In genomic region chr17:56092312-56092711, GRCm38 (mm10) we compare ENCODE assay signal across 19 mouse cellular contexts. TPM values are rescaled to one million over a fixed set of nuclear protein-coding genes. Genes with fewer than 3 reads are reported as not detected.
DNase-seq lines count a peak whose midpoint lies in the region; ATAC-seq and TF ChIP-seq lines count a peak whose summit lies in the region.
"Had no signal": no experiment of that assay in that cellular context is flagged by ENCODE, and none has a peak within 500 bp of the region (broad histone marks: within the 10 kb centered on the region; RNA-seq: fewer than 3 reads in every experiment).

No protein-coding gene starts in this region.

- no peak overlapping the region for H3K4me2 ChIP-seq in stomach, embryonic 15.5 days
- H3K4me2 ChIP-seq: heart, embryonic 15.5 days; hindbrain, embryonic 14.5 days had no signal

- H3K27me3 ChIP-seq in MEL (ENCODE audit: control insufficient read depth in 1 of 2, insufficient read depth in 2 of 2, low read length in 2 of 2) = no peaks in the 10 kb centered on the region
- no peaks in the 10 kb centered on the region for H3K27me3 ChIP-seq in stomach, embryonic 15.5 days (replicated peaks)
- no peaks in the 10 kb centered on the region for H3K27me3 ChIP-seq in forebrain, embryonic 10.5 days (ENCODE audit: poor library complexity, severe bottlenecking)
- H3K27me3 ChIP-seq: heart, embryonic 15.5 days had no signal

- no peaks in the 10 kb centered on the region for H3K79me2 ChIP-seq in MEL (ENCODE audit: control insufficient read depth, insufficient read depth, low read length, poor library complexity)

- no peaks in the 10 kb centered on the region for H3K9me3 ChIP-seq in MEL (replicated peaks; ENCODE audit: insufficient read depth, low read length)
- H3K9me3 ChIP-seq in stomach, embryonic 15.5 days = no peaks in the 10 kb centered on the region
- no peaks in the 10 kb centered on the region for H3K9me3 ChIP-seq in forebrain, embryonic 10.5 days
- H3K9me3 ChIP-seq: G1E; heart, embryonic 10.5 days; heart, embryonic 15.5 days; hindbrain, embryonic 10.5 days had no signal

- H3K9ac ChIP-seq in MEL (ENCODE audit: control insufficient read depth, low read depth, low read length, poor library complexity, severe bottlenecking) = no peak overlapping the region
- no peak overlapping the region for H3K9ac ChIP-seq in stomach, embryonic 15.5 days
- H3K9ac ChIP-seq: heart, embryonic 15.5 days; hindbrain, embryonic 14.5 days had no signal

- TF ChIP-seq RAD21 in MEL (IDR thresholded peaks at IDR 0.05; ENCODE audit: low read depth, low read length) = no peak

- no peak for TF ChIP-seq EP300 in MEL (IDR thresholded peaks at IDR 0.05; ENCODE audit: low read depth in 1 of 2, low read length in 2 of 2)

- peaks cover 0 to 3% of the 10 kb centered on the region in 2 experiments; a peak in 2 of 4 replicates for H3K36me3 ChIP-seq in MEL (ENCODE audit: control insufficient read depth in 1 of 2, insufficient read depth in 2 of 2, low read length in 2 of 2)
- H3K36me3 ChIP-seq in stomach, embryonic 15.5 days = peaks cover 17% of the 10 kb centered on the region
- peaks cover 83% of the 10 kb centered on the region for H3K36me3 ChIP-seq in forebrain, embryonic 10.5 days (replicated peaks)

- 74% methylated on average over 1 of the region's 1 CpGs for WGBS in stomach, embryonic 15.5 days
- WGBS in forebrain, embryonic 10.5 days = 76% methylated on average over 1 of the region's 1 CpGs

- no peak for DNase-seq in layer of hippocampus, adult 2 months (ENCODE audit: low spot score in 2 of 2)
- DNase-seq in layer of hippocampus, adult 18-20 months (ENCODE audit: low spot score in 2 of 2) = no peak
- DNase-seq in MEL (ENCODE audit: low read depth, low spot score) = no peak
- DNase-seq in forebrain, embryonic 10.5 days (ENCODE audit: extremely low spot score, low spot score) = no peak
- DNase-seq in gastrocnemius, adult 18-20 months (ENCODE audit: low spot score) = no peak
- DNase-seq: adrenal gland, postnatal 10 days; cerebellum, adult 11 months; cerebellum, adult 8-10 months; cerebellum, postnatal 25 days; gastrocnemius, postnatal 10 days; heart, adult 18-20 months; heart, postnatal 14 days had no signal

- 0 out of 2 replicates have a peak overlapping the region, but pooled peaks have one; percentile 15 for H3K27ac ChIP-seq in layer of hippocampus, adult 2 months
- H3K27ac ChIP-seq in MEL (ENCODE audit: control insufficient read depth, low read depth, low read length) = no peak overlapping the region
- H3K27ac ChIP-seq in stomach, embryonic 15.5 days = peak overlapping the region; percentile 31; the same call in 1 of the 2 replicates
- H3K27ac ChIP-seq in forebrain, embryonic 10.5 days = no peak overlapping the region
- H3K27ac ChIP-seq: heart, embryonic 10.5 days; heart, embryonic 15.5 days; hindbrain, embryonic 10.5 days; hindbrain, embryonic 14.5 days had no signal

- TF ChIP-seq CTCF in layer of hippocampus, adult 2 months (conservative IDR thresholded peaks at IDR 0.05) = no peak
- TF ChIP-seq CTCF in MEL (IDR thresholded peaks at IDR 0.05 in 2 of 3, conservative IDR thresholded peaks at IDR 0.05 in 1 of 3; ENCODE audit: control insufficient read depth in 1 of 3, insufficient read depth in 1 of 3, low read depth in 2 of 3, low read length in 3 of 3, poor library complexity in 1 of 3, severe bottlenecking in 1 of 3) = no peak

- no peak for TF ChIP-seq POLR2A in MEL (IDR thresholded peaks at IDR 0.05; ENCODE audit: control insufficient read depth in 1 of 2, insufficient read depth in 1 of 2, low read depth in 1 of 2, low read length in 2 of 2, poor library complexity in 1 of 2)

- no peak overlapping the region for H3K4me3 ChIP-seq in layer of hippocampus, adult 2 months
- H3K4me3 ChIP-seq in MEL (ENCODE audit: control insufficient read depth in 1 of 2, insufficient read depth in 1 of 2, low read depth in 2 of 2, low read length in 2 of 2) = no peak overlapping the region
- H3K4me3 ChIP-seq in stomach, embryonic 15.5 days (replicated peaks) = no peak overlapping the region
- H3K4me3 ChIP-seq in forebrain, embryonic 10.5 days = no peak overlapping the region; the same call in 1 of the 2 replicates
- H3K4me3 ChIP-seq: heart, embryonic 10.5 days; heart, embryonic 15.5 days; hindbrain, embryonic 10.5 days had no signal

- H3K4me1 ChIP-seq in MEL (ENCODE audit: control insufficient read depth in 1 of 2, insufficient read depth in 2 of 2, low read length in 2 of 2) = no peaks in the 10 kb centered on the region
- H3K4me1 ChIP-seq in stomach, embryonic 15.5 days = no peaks in the 10 kb centered on the region
- no peaks in the 10 kb centered on the region for H3K4me1 ChIP-seq in forebrain, embryonic 10.5 days
- H3K4me1 ChIP-seq: heart, embryonic 10.5 days; heart, embryonic 15.5 days; hindbrain, embryonic 10.5 days had no signal

- ATAC-seq in stomach, embryonic 15.5 days (ENCODE audit: insufficient read depth, low FRiP score, low read depth) = no peak
- ATAC-seq: forebrain, embryonic 14.5 days had no signal

TF ChIP-seq in MEL, 35 proteins besides CTCF, POLR2A, EP300 and RAD21:
- TF ChIP-seq NELFE (IDR thresholded peaks at IDR 0.05; ENCODE audit: low read depth, low read length) = no peak
- TF ChIP-seq POLR2AphosphoS5 (IDR thresholded peaks at IDR 0.05; ENCODE audit: borderline replicate concordance, low read depth, low read length) = no peak
- no peak for TF ChIP-seq TBP (IDR thresholded peaks at IDR 0.05; ENCODE audit: low read depth, low read length)
- peak; percentile 96 for TF ChIP-seq ZNF384 (IDR thresholded peaks at IDR 0.05; ENCODE audit: low read depth, low read length)
- TF ChIP-seq RCOR1 (IDR thresholded peaks at IDR 0.05; ENCODE audit: low read depth, low read length) = no peak
- TF ChIP-seq E2F4 (IDR thresholded peaks at IDR 0.05; ENCODE audit: borderline replicate concordance, low read depth, low read length) = no peak
- no peak for TF ChIP-seq ZC3H11A (IDR thresholded peaks at IDR 0.05; ENCODE audit: low read depth, low read length)

RNA-seq across cellular contexts. Expression of gene Hdgfl2, which starts 12.9 kb away (rescaled TPM):
- total RNA-seq in layer of hippocampus, adult 2 months (2021) = 100 to 1,000 TPM; 122 to 135 TPM
- 100 to 1,000 TPM; 105 to 107 TPM for total RNA-seq in layer of hippocampus, adult 18-20 months (2021)
- total RNA-seq in MEL (2012; rRNA removed) = 64.2 and 71.9 TPM in 2 replicates
- 100 to 1,000 TPM in 1 of 2 experiments, not detected in 1; 132 TPM for polyA plus RNA-seq in MEL (2012; ENCODE audit: insufficient read depth in 1 of 2, insufficient read length in 2 of 2, low read depth in 1 of 2, low replicate concordance in 2 of 2, missing spikeins in 1 of 2)
- polyA plus RNA-seq in stomach, embryonic 15.5 days (2015; fragmentation: Nextera tagmentation; extraction: Ambion mirVana) = 99.9 and 103 TPM in 2 replicates
- polyA plus RNA-seq in forebrain, embryonic 10.5 days (2016; fragmentation: Nextera tagmentation; extraction: Ambion mirVana) = 188 and 200 TPM in 2 replicates
- 10 to 100 TPM; 23.2 to 25.5 TPM for total RNA-seq in gastrocnemius, adult 18-20 months (2021)

RNA-seq across cellular contexts. Expression of gene Plin4, which starts 17.3 kb away (rescaled TPM):
- 10 to 100 TPM in 1 of 2 experiments, 1 to 10 TPM in 1; 7.5 to 10.1 TPM for total RNA-seq in layer of hippocampus, adult 2 months (2021)
- total RNA-seq in layer of hippocampus, adult 18-20 months (2021) = 10 to 100 TPM; 16.3 to 16.9 TPM
- total RNA-seq in MEL (2012; rRNA removed) = 0.08 and 0.10 TPM in 2 replicates
- polyA plus RNA-seq in MEL (2012; ENCODE audit: insufficient read depth in 1 of 2, insufficient read length in 2 of 2, low read depth in 1 of 2, low replicate concordance in 2 of 2, missing spikeins in 1 of 2) = under 1 TPM in 1 of 2 experiments, not detected in 1; 0.07 TPM
- 0.36 TPM in 2 replicates for polyA plus RNA-seq in stomach, embryonic 15.5 days (2015; fragmentation: Nextera tagmentation; extraction: Ambion mirVana)
- 0.05 and 0.09 TPM in 2 replicates for polyA plus RNA-seq in forebrain, embryonic 10.5 days (2016; fragmentation: Nextera tagmentation; extraction: Ambion mirVana)
- 100 to 1,000 TPM; 142 to 235 TPM for total RNA-seq in gastrocnemius, adult 18-20 months (2021)
- polyA plus RNA-seq: G1E had no signal

RNA-seq across cellular contexts. Expression of gene Ubxn6, which starts 17.5 kb away (rescaled TPM):
- total RNA-seq in layer of hippocampus, adult 2 months (2021) = 10 to 100 TPM; 82.9 to 89.3 TPM
- total RNA-seq in layer of hippocampus, adult 18-20 months (2021) = 10 to 100 TPM; 85.7 to 90.6 TPM
- 24.8 and 28.2 TPM in 2 replicates for total RNA-seq in MEL (2012; rRNA removed)
- 10 to 100 TPM in 1 of 2 experiments, not detected in 1; 42.2 TPM for polyA plus RNA-seq in MEL (2012; ENCODE audit: insufficient read depth in 1 of 2, insufficient read length in 2 of 2, low read depth in 1 of 2, low replicate concordance in 2 of 2, missing spikeins in 1 of 2)
- polyA plus RNA-seq in stomach, embryonic 15.5 days (2015; fragmentation: Nextera tagmentation; extraction: Ambion mirVana) = 32.8 and 36.0 TPM in 2 replicates
- polyA plus RNA-seq in forebrain, embryonic 10.5 days (2016; fragmentation: Nextera tagmentation; extraction: Ambion mirVana) = 30.2 and 32.4 TPM in 2 replicates
- total RNA-seq in gastrocnemius, adult 18-20 months (2021) = 10 to 100 TPM; 62.9 to 69.0 TPM

RNA-seq across cellular contexts. Expression of gene Plin5, which starts 25.1 kb away (rescaled TPM):
- under 1 TPM; 0.54 to 0.76 TPM for total RNA-seq in layer of hippocampus, adult 2 months (2021)
- total RNA-seq in layer of hippocampus, adult 18-20 months (2021) = 1 to 10 TPM in 1 of 2 experiments, under 1 TPM in 1; 0.67 to 1.1 TPM
- not detected in 2 replicates for total RNA-seq in MEL (2012; rRNA removed)
- not detected for polyA plus RNA-seq in MEL (2012; ENCODE audit: insufficient read depth in 1 of 2, insufficient read length in 2 of 2, low read depth in 1 of 2, low replicate concordance in 2 of 2, missing spikeins in 1 of 2)
- polyA plus RNA-seq in stomach, embryonic 15.5 days (2015; fragmentation: Nextera tagmentation; extraction: Ambion mirVana) = 0.42 and 0.59 TPM in 2 replicates
- polyA plus RNA-seq in forebrain, embryonic 10.5 days (2016; fragmentation: Nextera tagmentation; extraction: Ambion mirVana) = 0.25 and 0.33 TPM in 2 replicates
- 10 to 100 TPM; 22.5 to 29.0 TPM for total RNA-seq in gastrocnemius, adult 18-20 months (2021)
- total RNA-seq: G1E had no signal
- polyA plus RNA-seq: G1E had no signal

RNA-seq across cellular contexts. Expression of gene Lrg1, which starts 29.5 kb away (rescaled TPM):
- 1 to 10 TPM in 1 of 2 experiments, under 1 TPM in 1; 0.77 to 1.6 TPM for total RNA-seq in layer of hippocampus, adult 2 months (2021)
- 1 to 10 TPM in 1 of 2 experiments, under 1 TPM in 1; 0.61 to 1.0 TPM for total RNA-seq in layer of hippocampus, adult 18-20 months (2021)
- total RNA-seq in MEL (2012; rRNA removed) = not detected in 2 replicates
- not detected for polyA plus RNA-seq in MEL (2012; ENCODE audit: insufficient read depth in 1 of 2, insufficient read length in 2 of 2, low read depth in 1 of 2, low replicate concordance in 2 of 2, missing spikeins in 1 of 2)
- 0.52 and 1.6 TPM in 2 replicates for polyA plus RNA-seq in stomach, embryonic 15.5 days (2015; fragmentation: Nextera tagmentation; extraction: Ambion mirVana)
- not detected in 2 replicates for polyA plus RNA-seq in forebrain, embryonic 10.5 days (2016; fragmentation: Nextera tagmentation; extraction: Ambion mirVana)
- total RNA-seq in gastrocnemius, adult 18-20 months (2021) = 10 to 100 TPM; 11.4 to 23.0 TPM
- total RNA-seq: G1E had no signal
- polyA plus RNA-seq: forebrain, embryonic 14.5 days; G1E; heart, embryonic 10.5 days; hindbrain, embryonic 10.5 days had no signal

Comparison
In these comparisons a context has a peak if more than half of its experiments do, and no peak if none do; other contexts are left out.
1. H3K27ac ChIP-seq: peak in layer of hippocampus, adult 2 months (single experiment) and stomach, embryonic 15.5 days (single experiment); none in MEL (single experiment) and forebrain, embryonic 10.5 days (single experiment).
2. RNA of gene Plin4, which starts 17.3 kb away (total RNA-seq): 142 to 235 TPM in gastrocnemius, adult 18-20 months; 16.3 to 16.9 TPM in layer of hippocampus, adult 18-20 months, 7.5 to 10.1 TPM in layer of hippocampus, adult 2 months and 0.08 to 0.10 TPM in MEL; every median in the first group is over 4 times any median in the second.